28 mouse cellular contexts compared by ENCODE assay signal in genomic region chr2:35206761-35207160, GRCm38 (mm10). TPM values are rescaled to one million over a fixed set of nuclear protein-coding genes. Genes with fewer than 3 reads are reported as not detected.
DNase-seq lines count a peak whose midpoint lies in the region; ATAC-seq and TF ChIP-seq lines count a peak whose summit lies in the region.
"Had no signal": no experiment of that assay in that cellular context is flagged by ENCODE, and none has a peak within 500 bp of the region (broad histone marks: within the 10 kb centered on the region; RNA-seq: fewer than 3 reads in every experiment).

No protein-coding gene starts in this region.

- no peak overlapping the region for H3K4me2 ChIP-seq in intestine, embryonic 14.5 days (ENCODE audit: low read length)
- no peak overlapping the region for H3K4me2 ChIP-seq in intestine, postnatal 0 days (replicated peaks; ENCODE audit: low read depth)
- H3K4me2 ChIP-seq: embryonic facial prominence, embryonic 13.5 days; embryonic facial prominence, embryonic 15.5 days; forebrain, embryonic 12.5 days had no signal

- no peaks in the 10 kb centered on the region for H3K4me1 ChIP-seq in intestine, embryonic 14.5 days (replicated peaks; ENCODE audit: control insufficient read depth, insufficient read depth, low read length)
- no peaks in the 10 kb centered on the region for H3K4me1 ChIP-seq in intestine, postnatal 0 days (replicated peaks; ENCODE audit: control insufficient read depth, insufficient read depth, low read length)
- H3K4me1 ChIP-seq: embryonic facial prominence, embryonic 13.5 days; embryonic facial prominence, embryonic 15.5 days; forebrain, embryonic 10.5 days; forebrain, embryonic 12.5 days had no signal

- no peak for ATAC-seq in intestine, embryonic 14.5 days (replicated peaks; ENCODE audit: low FRiP score, low TSS enrichment, low read depth)
- ATAC-seq in intestine, postnatal 0 days: no peak
- ATAC-seq in megakaryocyte-erythroid progenitor cell, adult 5-6 weeks (replicated peaks; ENCODE audit: low FRiP score, low TSS enrichment, poor library complexity, severe bottlenecking): peak; percentile 62
- ATAC-seq: CD4-positive, CD25-positive, alpha-beta regulatory T cell, adult 4 months; forebrain, embryonic 14.5 days had no signal

- no peaks in the 10 kb centered on the region for H3K36me3 ChIP-seq in intestine, embryonic 14.5 days (ENCODE audit: control insufficient read depth, insufficient read depth, low read length)
- no peaks in the 10 kb centered on the region for H3K36me3 ChIP-seq in intestine, postnatal 0 days (ENCODE audit: control insufficient read depth, insufficient read depth)
- H3K36me3 ChIP-seq: embryonic facial prominence, embryonic 13.5 days; embryonic facial prominence, embryonic 15.5 days; forebrain, embryonic 10.5 days; forebrain, embryonic 12.5 days; G1E had no signal

- H3K9ac ChIP-seq in intestine, embryonic 14.5 days (ENCODE audit: low read length): no peak overlapping the region
- H3K9ac ChIP-seq in intestine, postnatal 0 days (ENCODE audit: low read depth, low read length): no peak overlapping the region
- H3K9ac ChIP-seq: embryonic facial prominence, embryonic 13.5 days; embryonic facial prominence, embryonic 15.5 days; forebrain, embryonic 12.5 days had no signal

- no peaks in the 10 kb centered on the region for H3K27me3 ChIP-seq in intestine, embryonic 14.5 days (replicated peaks; ENCODE audit: control insufficient read depth, insufficient read depth, low read length)
- no peaks in the 10 kb centered on the region for H3K27me3 ChIP-seq in intestine, postnatal 0 days (replicated peaks; ENCODE audit: control insufficient read depth, insufficient read depth, low read length)
- H3K27me3 ChIP-seq: CH12.LX; embryonic facial prominence, embryonic 13.5 days; embryonic facial prominence, embryonic 15.5 days had no signal

- peak; percentile 91 for DNase-seq in heart, adult 11 months
- DNase-seq in heart, postnatal 25 days (ENCODE audit: low spot score): no peak
- DNase-seq in intestine, embryonic 14.5 days (ENCODE audit: low spot score): peak; percentile 44
- peak; percentile 33 for DNase-seq in testis, postnatal 14 days (ENCODE audit: low spot score)
- DNase-seq in testis, postnatal 10 days (ENCODE audit: low spot score): no peak
- no peak for DNase-seq in right cerebral cortex, postnatal 4 days
- DNase-seq: adrenal gland, adult 2 months; adrenal gland, postnatal 10 days; adrenal gland, postnatal 25 days; B cell, adult 2 months; cerebellum, adult 11 months; cerebellum, adult 18-20 months; cerebellum, adult 8-10 months; cerebellum, adult 9-11 months; cerebellum, postnatal 14 days; cerebellum, postnatal 36 days; embryo, embryonic 11 days had no signal

- 81% methylated on average over 3 of the region's 3 CpGs for WGBS in intestine, embryonic 14.5 days
- 82% methylated on average over 3 of the region's 3 CpGs for WGBS in intestine, postnatal 0 days

- intact Hi-C loops in heart, postnatal 25 days (cut with DNase I): no loop called here

- no peak overlapping the region for H3K27ac ChIP-seq in intestine, embryonic 14.5 days (ENCODE audit: low read depth)
- H3K27ac ChIP-seq in intestine, postnatal 0 days (ENCODE audit: low read depth, low read length): no peak overlapping the region
- H3K27ac ChIP-seq: embryonic facial prominence, embryonic 13.5 days; embryonic facial prominence, embryonic 15.5 days; forebrain, embryonic 10.5 days; forebrain, embryonic 12.5 days had no signal

- no peaks in the 10 kb centered on the region for H3K9me3 ChIP-seq in intestine, embryonic 14.5 days (ENCODE audit: control insufficient read depth, low read length)
- no peaks in the 10 kb centered on the region for H3K9me3 ChIP-seq in intestine, postnatal 0 days (ENCODE audit: control insufficient read depth)
- H3K9me3 ChIP-seq: embryonic facial prominence, embryonic 13.5 days; embryonic facial prominence, embryonic 15.5 days; forebrain, embryonic 10.5 days; forebrain, embryonic 12.5 days; G1E had no signal

- H3K4me3 ChIP-seq in intestine, embryonic 14.5 days (ENCODE audit: low read depth, low read length): no peak overlapping the region
- H3K4me3 ChIP-seq in intestine, postnatal 0 days (ENCODE audit: low read depth, low read length): no peak overlapping the region
- H3K4me3 ChIP-seq: embryonic facial prominence, embryonic 13.5 days; embryonic facial prominence, embryonic 15.5 days; erythroblast, embryonic 14.5 days; forebrain, embryonic 10.5 days; forebrain, embryonic 12.5 days had no signal

- TF ChIP-seq CTCF in intestine, postnatal 0 days (IDR thresholded peaks at IDR 0.05; ENCODE audit: low read depth): no peak

RNA-seq across cellular contexts. Expression of gene Rab14, which starts 5.8 kb away (rescaled TPM):
- 100 to 1,000 TPM; 117 to 136 TPM for total RNA-seq in heart, postnatal 25 days (2021)
- 258 and 299 TPM in 2 replicates for polyA plus RNA-seq in intestine, embryonic 14.5 days (2014; fragmentation: Nextera tagmentation; extraction: Ambion mirVana)
- 364 and 399 TPM in 2 replicates for polyA plus RNA-seq in intestine, postnatal 0 days (2015; fragmentation: Nextera tagmentation; extraction: Ambion mirVana)
- total RNA-seq in megakaryocyte-erythroid progenitor cell, adult 5-6 weeks (2014; fragmentation: Nextera tagmentation): 97.8 and 106 TPM in 2 replicates
- 92.0 and 129 TPM in 2 replicates for total RNA-seq in megakaryocyte-erythroid progenitor cell, adult 5-6 weeks (2017)

RNA-seq across cellular contexts. Expression of gene Gsn, which starts 49.4 kb away (rescaled TPM):
- 100 to 1,000 TPM; 860 to 960 TPM for total RNA-seq in heart, postnatal 25 days (2021)
- polyA plus RNA-seq in intestine, embryonic 14.5 days (2014; fragmentation: Nextera tagmentation; extraction: Ambion mirVana): 190 and 194 TPM in 2 replicates
- 129 and 138 TPM in 2 replicates for polyA plus RNA-seq in intestine, postnatal 0 days (2015; fragmentation: Nextera tagmentation; extraction: Ambion mirVana)
- 15.8 and 16.1 TPM in 2 replicates for total RNA-seq in megakaryocyte-erythroid progenitor cell, adult 5-6 weeks (2014; fragmentation: Nextera tagmentation)
- 3.7 and 5.2 TPM in 2 replicates for total RNA-seq in megakaryocyte-erythroid progenitor cell, adult 5-6 weeks (2017)

Comparison
In these comparisons a context has a peak if more than half of its experiments do, and no peak if none do; other contexts are left out.
1. DNase-seq: peak in heart, adult 11 months (single experiment), intestine, embryonic 14.5 days (single experiment) and testis, postnatal 14 days (single experiment); none in heart, postnatal 25 days (single experiment), testis, postnatal 10 days (single experiment) and right cerebral cortex, postnatal 4 days (single experiment).
2. RNA of gene Gsn, which starts 49.4 kb away (total RNA-seq): 860 to 960 TPM in heart, postnatal 25 days; 3.7 to 16.1 TPM in megakaryocyte-erythroid progenitor cell, adult 5-6 weeks; every median in the first group is over 10 times any median in the second.